Mouse (Mus musculus) MEL (cell line): ENCODE results near the gene Csnk1g1. TPM values are rescaled to one million over a fixed set of nuclear protein-coding genes. Genes with fewer than 3 reads are reported as not detected.

ENCODE experiments used
- DNase-seq: peaks from one replicate; pipeline ENCODE4 v3.0.0; 2011; ENCODE audit warnings: low read depth, low spot score
- H3K27ac ChIP-seq: 2 replicates; pipeline ENCODE4 v1.5.1; 2012; ENCODE audit warnings: low read depth, mild to moderate bottlenecking, control low read depth, low read length, moderate library complexity; ENCODE audit not compliant: control insufficient read depth
- H3K27me3 ChIP-seq, 2 experiments: fragments of 150-350 bp in 1 of 2; sonication (generic) in 1 of 2; 2 replicates each; pipeline ENCODE4 v1.6.1; 2012; ENCODE audit warnings: low read length in 2 of 2, mild to moderate bottlenecking in 2 of 2, improper control_type of control experiment in 1 of 2, moderate library complexity in 1 of 2; ENCODE audit not compliant: insufficient read depth in 2 of 2, control insufficient read depth in 1 of 2
- H3K36me3 ChIP-seq, 2 experiments: 2 replicates each; pipeline ENCODE4 v1.6.1; 2012 to 2014; ENCODE audit warnings: low read length in 2 of 2, improper control_type of control experiment in 1 of 2, inconsistent platforms in 1 of 2, mild to moderate bottlenecking in 1 of 2; ENCODE audit not compliant: insufficient read depth in 2 of 2, control insufficient read depth in 1 of 2
- H3K4me1 ChIP-seq, 2 experiments: fragments of 150-350 bp in 1 of 2; sonication (generic) in 1 of 2; 2 replicates each; pipeline ENCODE4 v1.6.1; 2012; ENCODE audit warnings: low read length in 2 of 2, improper control_type of control experiment in 1 of 2, mild to moderate bottlenecking in 1 of 2; ENCODE audit not compliant: insufficient read depth in 2 of 2, control insufficient read depth in 1 of 2
- H3K4me3 ChIP-seq, 2 experiments: fragments of 150-350 bp in 1 of 2; sonication (generic) in 1 of 2; 2 replicates each; pipeline ENCODE4 v1.5.1; 2012; ENCODE audit warnings: low read depth in 2 of 2, low read length in 2 of 2, mild to moderate bottlenecking in 2 of 2, moderate library complexity in 2 of 2, control low read depth in 1 of 2, improper control_type of control experiment in 1 of 2; ENCODE audit not compliant: control insufficient read depth in 1 of 2, insufficient read depth in 1 of 2
- H3K79me2 ChIP-seq: 2 replicates; pipeline ENCODE4 v1.6.1; 2012; ENCODE audit warnings: mild to moderate bottlenecking, low read length, moderate library complexity; ENCODE audit not compliant: control insufficient read depth, poor library complexity, insufficient read depth
- H3K9ac ChIP-seq: 2 replicates; pipeline ENCODE4 v1.6.1; 2012; ENCODE audit warnings: low read depth, mild to moderate bottlenecking, control low read depth, low read length, moderate library complexity; ENCODE audit not compliant: control insufficient read depth, poor library complexity, severe bottlenecking
- H3K9me3 ChIP-seq: fragments of 150-350 bp; sonication (generic); replicated peaks from 2 replicates; pipeline ENCODE4 v1.6.1; 2012; ENCODE audit warnings: mild to moderate bottlenecking, low read length, improper control_type of control experiment, moderate library complexity; ENCODE audit not compliant: insufficient read depth
- CHD1 ChIP-seq: IDR thresholded peaks from 2 replicates; pipeline ENCODE4 v1.6.1; 2012; ENCODE audit warnings: low read depth, mild to moderate bottlenecking, inconsistent platforms, low read length, improper control_type of control experiment
- CTCF ChIP-seq, 3 experiments: IDR thresholded peaks in 2 of 3; conservative IDR thresholded peaks in 1 of 3; 2 replicates each; pipeline ENCODE4 v1.5.1; 2011 to 2012; ENCODE audit warnings: low read length in 3 of 3, low read depth in 2 of 3, mild to moderate bottlenecking in 2 of 3, improper control_type of control experiment in 1 of 3, inconsistent platforms in 1 of 3, mixed read lengths in 1 of 3, moderate library complexity in 1 of 3; ENCODE audit not compliant: control insufficient read depth in 1 of 3, insufficient read depth in 1 of 3, poor library complexity in 1 of 3, severe bottlenecking in 1 of 3
- E2F4 ChIP-seq: IDR thresholded peaks from 2 replicates; pipeline ENCODE4 v1.6.1; 2011; ENCODE audit warnings: low read depth, low read length, improper control_type of control experiment, borderline replicate concordance
- EP300 ChIP-seq, 2 experiments: IDR thresholded peaks; 2 replicates each; pipeline ENCODE4 v1.6.1; 2011; ENCODE audit warnings: improper control_type of control experiment in 2 of 2, low read length in 2 of 2, low read depth in 1 of 2, mild to moderate bottlenecking in 1 of 2
- ETS1 ChIP-seq: IDR thresholded peaks from 2 replicates; pipeline ENCODE4 v1.6.1; 2012; ENCODE audit warnings: low read depth, mild to moderate bottlenecking, inconsistent platforms, low read length, improper control_type of control experiment, moderate library complexity
- GATA1 ChIP-seq: IDR thresholded peaks from 2 replicates; pipeline ENCODE4 v1.6.1; 2011; ENCODE audit warnings: low read depth, low read length, improper control_type of control experiment
- HCFC1 ChIP-seq: IDR thresholded peaks from 2 replicates; pipeline ENCODE4 v1.6.1; 2012; ENCODE audit warnings: low read depth, mild to moderate bottlenecking, inconsistent platforms, low read length, improper control_type of control experiment, moderate library complexity
- JUND ChIP-seq: IDR thresholded peaks from 2 replicates; pipeline ENCODE4 v1.6.1; 2011; ENCODE audit warnings: low read depth, mild to moderate bottlenecking, improper control_type of control experiment, low read length
- KAT2A ChIP-seq: conservative IDR thresholded peaks from 2 replicates; pipeline ENCODE4 v1.6.1; 2012; ENCODE audit warnings: low read depth, low read length, improper control_type of control experiment, inconsistent platforms
- MAX ChIP-seq: IDR thresholded peaks from 2 replicates; pipeline ENCODE4 v1.6.1; 2011; ENCODE audit warnings: low read length, improper control_type of control experiment
- MAZ ChIP-seq: IDR thresholded peaks from 2 replicates; pipeline ENCODE4 v1.6.1; 2012; ENCODE audit warnings: low read depth, mild to moderate bottlenecking, inconsistent platforms, low read length, improper control_type of control experiment
- MYB ChIP-seq: IDR thresholded peaks from 2 replicates; pipeline ENCODE4 v1.6.1; 2011; ENCODE audit warnings: mild to moderate bottlenecking, low read depth, low read length, improper control_type of control experiment
- MYC ChIP-seq: IDR thresholded peaks from 2 replicates; pipeline ENCODE4 v1.6.1; 2011; ENCODE audit warnings: low read depth, mild to moderate bottlenecking, low read length, improper control_type of control experiment, moderate library complexity
- NELFE ChIP-seq: IDR thresholded peaks from 2 replicates; pipeline ENCODE4 v1.6.1; 2011; ENCODE audit warnings: low read depth, low read length, improper control_type of control experiment
- POLR2AphosphoS2 ChIP-seq: IDR thresholded peaks from 2 replicates; pipeline ENCODE4 v1.6.1; 2011; ENCODE audit warnings: low read length, improper control_type of control experiment
- SMC3 ChIP-seq: IDR thresholded peaks from 2 replicates; pipeline ENCODE4 v1.6.1; 2011; ENCODE audit warnings: low read depth, low read length, improper control_type of control experiment
- TCF12 ChIP-seq: IDR thresholded peaks from 2 replicates; pipeline ENCODE4 v1.6.1; 2014; ENCODE audit warnings: low read depth, mild to moderate bottlenecking, inconsistent platforms, low read length, improper control_type of control experiment, moderate library complexity
- USF1 ChIP-seq: IDR thresholded peaks from 2 replicates; pipeline ENCODE4 v1.6.1; 2014; ENCODE audit warnings: low read depth, mild to moderate bottlenecking, inconsistent platforms, low read length, improper control_type of control experiment, moderate library complexity
- USF2 ChIP-seq, 2 experiments: IDR thresholded peaks; 2 replicates each; pipeline ENCODE4 v1.6.1; 2011 to 2012; ENCODE audit warnings: improper control_type of control experiment in 2 of 2, low read length in 2 of 2, borderline replicate concordance in 1 of 2, inconsistent platforms in 1 of 2, low read depth in 1 of 2, mild to moderate bottlenecking in 1 of 2; ENCODE audit not compliant: insufficient read depth in 1 of 2
- ZKSCAN1 ChIP-seq: IDR thresholded peaks from 2 replicates; pipeline ENCODE4 v1.6.1; 2012; ENCODE audit warnings: low read depth, mild to moderate bottlenecking, inconsistent platforms, low read length, improper control_type of control experiment, moderate library complexity
- ZMIZ1 ChIP-seq: IDR thresholded peaks from 2 replicates; pipeline ENCODE4 v1.6.1; 2012; ENCODE audit warnings: low read depth, mild to moderate bottlenecking, inconsistent platforms, low read length, improper control_type of control experiment, moderate library complexity
- polyA plus RNA-seq, 2 experiments: library from polyadenylated mRNA; stranded (reverse) in 1 of 2; unstranded in 1 of 2; fragments of >175 nt in 1 of 2; fragments of >200 nt in 1 of 2; gene quantifications; 2 replicates each; pipeline versions ENCODE4 v1.2.1 to v1.2.4; 2012; ENCODE audit warnings: low replicate concordance in 2 of 2, low read depth in 1 of 2; ENCODE audit not compliant: insufficient read length in 2 of 2, insufficient read depth in 1 of 2, missing spikeins in 1 of 2
- total RNA-seq: library from RNA; depleted of rRNA; stranded (reverse); fragments of 300-350 nt; gene quantifications from 2 replicates; pipeline ENCODE4 v1.2.3, GENCODE M21; 2012

Csnk1g1 gene
- total and polyA plus RNA-seq, 3 experiments = 5.1 to 7.7 TPM; not detected in 1

GRCm38 (mm10) chr9:65970009-65970408 is 61.3 kb downstream of the Csnk1g1 start (continued):
- TF ChIP-seq JUND (no peak), GATA1 (peak; percentile 68; the same call in 1 of the 2 replicates), ZKSCAN1 (no peak), MAZ (no peak), ETS1 (0 out of 2 replicates have a peak, but pooled peaks have one; percentile 23), MYB (no peak), SMC3 (no peak), USF1 (peak; percentile 24; the same call in 1 of the 2 replicates), CHD1 (no peak), MYC (no peak), E2F4 (no peak)
- TF ChIP-seq, all 39 proteins: peak for 8

- DNase-seq = no peak
- no peaks in the 10 kb centered on the region for H3K79me2 ChIP-seq
- H3K27ac ChIP-seq = no peak overlapping the region
- H3K4me3 ChIP-seq = no peak overlapping the region
- no peak for TF ChIP-seq E2F4
- no peak for TF ChIP-seq USF2 (IDR thresholded peaks at IDR 0.05; ENCODE audit: borderline replicate concordance in 1 of 2, insufficient read depth in 1 of 2, low read depth in 1 of 2, low read length in 2 of 2)
- TF ChIP-seq JUND = no peak
- no peak for TF ChIP-seq KAT2A
- TF ChIP-seq TCF12 = no peak
- no peak for TF ChIP-seq CTCF (IDR thresholded peaks at IDR 0.05 in 2 of 3, conservative IDR thresholded peaks at IDR 0.05 in 1 of 3; ENCODE audit: control insufficient read depth in 1 of 3, insufficient read depth in 1 of 3, low read depth in 2 of 3, low read length in 3 of 3, poor library complexity in 1 of 3, severe bottlenecking in 1 of 3)
- TF ChIP-seq MAX = no peak
- no peak for TF ChIP-seq CHD1
- no peak for TF ChIP-seq HCFC1
- TF ChIP-seq GATA1 = no peak
- TF ChIP-seq POLR2AphosphoS2 = no peak
- TF ChIP-seq ZMIZ1 = no peak
- no peak for TF ChIP-seq MYC
- no peak for TF ChIP-seq MAZ
- no peak for TF ChIP-seq EP300 (IDR thresholded peaks at IDR 0.05; ENCODE audit: low read depth in 1 of 2, low read length in 2 of 2)
- TF ChIP-seq NELFE = no peak
- H3K9ac ChIP-seq = no peak overlapping the region
- H3K4me1 ChIP-seq = peaks cover 6 to 15% of the 10 kb centered on the region in 2 experiments; a peak in 3 of 4 replicates
- H3K27me3 ChIP-seq = no peaks in the 10 kb centered on the region
- peaks cover 0 to 9% of the 10 kb centered on the region in 2 experiments; a peak in 3 of 4 replicates for H3K36me3 ChIP-seq
- H3K9me3 ChIP-seq = no peaks in the 10 kb centered on the region
Observed at GRCm38 (mm10) chr9:65973206-65973605, 64.5 kb downstream of the Csnk1g1 start.
